Mouse (Mus musculus): Measurements from ENCODE around the gene Anks1.
A peak's percentile ranks its signal among the peaks of the same experiment; 100 is the strongest.
"Not testable (repeated sequence)": the region's sequence is repeated elsewhere in the genome, so short reads cannot be mapped to it uniquely, and the experiment has no call there.

The Anks1 gene

GRCm38 (mm10) chr17:27969896-27970295, 60.8 kb downstream of the Anks1 start:
- no peaks in the 10 kb centered on the region for H3K9me3 ChIP-seq (ENCODE audit: low read length)
- no peak for TF ChIP-seq POU5F1 (IDR thresholded peaks at IDR 0.05; ENCODE audit: borderline replicate concordance, low read length)
- no peak for TF ChIP-seq NANOG (IDR thresholded peaks at IDR 0.05; ENCODE audit: borderline replicate concordance, low read length)
- H3K27me3 ChIP-seq (ENCODE audit: insufficient read depth, low read length) = no peaks in the 10 kb centered on the region
- peaks cover 4% of the 10 kb centered on the region for H3K36me3 ChIP-seq (ENCODE audit: insufficient read depth, low read length)
- H3K4me1 ChIP-seq (replicated peaks; ENCODE audit: low read depth, low read length) = peaks cover 77% of the 10 kb centered on the region
- H3K4me3 ChIP-seq (replicated peaks; ENCODE audit: low read length) = no peak overlapping the region

- Histone ChIP-seq H3K9me3 (ENCODE audit: low read length) (no peaks in the 10 kb centered on the region), H3K27me3 (ENCODE audit: insufficient read depth, low read length) (no peaks in the 10 kb centered on the region), H3K36me3 (ENCODE audit: insufficient read depth, low read length) (peaks cover 8% of the 10 kb centered on the region), H3K4me1 (replicated peaks; ENCODE audit: low read depth, low read length) (peaks cover 77% of the 10 kb centered on the region), H3K4me3 (replicated peaks; ENCODE audit: low read length) (no peak overlapping the region)
- TF ChIP-seq CTCF (conservative IDR thresholded peaks at IDR 0.05; ENCODE audit: low read length) (no peak), NANOG (IDR thresholded peaks at IDR 0.05; ENCODE audit: borderline replicate concordance, low read length) (no peak)
These were observed 61.2 kb downstream of the Anks1 start for GRCm38 (mm10) chr17:27970305-27970704.

GRCm38 (mm10) chr17:27971496-27971895, 62.4 kb downstream of the Anks1 start:
- H3K9me3 ChIP-seq (ENCODE audit: low read length) = no peaks in the 10 kb centered on the region
- H3K4me1 ChIP-seq (replicated peaks; ENCODE audit: low read depth, low read length) = peaks cover 78% of the 10 kb centered on the region
- H3K4me3 ChIP-seq (replicated peaks; ENCODE audit: low read length) = no peak overlapping the region
- peaks cover 17% of the 10 kb centered on the region for H3K36me3 ChIP-seq (ENCODE audit: insufficient read depth, low read length)
- no peaks in the 10 kb centered on the region for H3K27me3 ChIP-seq (ENCODE audit: insufficient read depth, low read length)
- TF ChIP-seq NANOG (IDR thresholded peaks at IDR 0.05; ENCODE audit: borderline replicate concordance, low read length) = no peak
- TF ChIP-seq CTCF (conservative IDR thresholded peaks at IDR 0.05; ENCODE audit: low read length) = no peak
- TF ChIP-seq POU5F1 (IDR thresholded peaks at IDR 0.05; ENCODE audit: borderline replicate concordance, low read length) = no peak

DNA sequence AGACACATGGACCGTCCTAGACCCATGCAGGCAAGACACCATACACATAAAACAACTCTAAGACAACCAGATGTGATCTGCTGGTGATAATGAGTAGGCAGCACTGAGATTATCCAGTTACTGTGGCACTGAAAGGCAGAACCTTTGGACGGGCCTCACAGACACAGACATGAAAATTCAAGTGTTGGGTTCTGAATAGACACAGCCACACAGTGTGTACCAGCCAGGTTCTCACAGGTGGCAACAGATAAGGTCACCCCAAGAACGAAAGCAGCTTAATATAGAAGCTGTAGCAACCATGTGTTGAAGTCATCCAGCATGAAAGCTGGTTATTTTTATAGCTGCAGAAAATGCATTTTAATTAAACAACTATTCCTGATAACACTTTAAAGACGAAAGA, 64.2 kb downstream of the Anks1 start:
- Histone ChIP-seq H3K4me1 (replicated peaks; ENCODE audit: low read depth, low read length) (peaks cover 82% of the 10 kb centered on the region), H3K4me3 (replicated peaks; ENCODE audit: low read length) (no peak overlapping the region), H3K27me3 (ENCODE audit: insufficient read depth, low read length) (no peaks in the 10 kb centered on the region), H3K9me3 (ENCODE audit: low read length) (no peaks in the 10 kb centered on the region), H3K36me3 (ENCODE audit: insufficient read depth, low read length) (peaks cover 36% of the 10 kb centered on the region)
- no peak for TF ChIP-seq NANOG (IDR thresholded peaks at IDR 0.05; ENCODE audit: borderline replicate concordance, low read length)

- Histone ChIP-seq H3K4me1 (replicated peaks; ENCODE audit: low read depth, low read length) (peaks cover 66% of the 10 kb centered on the region), H3K9me3 (ENCODE audit: low read length) (no peaks in the 10 kb centered on the region), H3K27me3 (ENCODE audit: insufficient read depth, low read length) (no peaks in the 10 kb centered on the region), H3K4me3 (replicated peaks; ENCODE audit: low read length) (0 out of 2 replicates have a peak overlapping the region, but pooled peaks have one; percentile 26), H3K36me3 (ENCODE audit: insufficient read depth, low read length) (peaks cover 48% of the 10 kb centered on the region)
- TF ChIP-seq POU5F1 (IDR thresholded peaks at IDR 0.05; ENCODE audit: borderline replicate concordance, low read length) = no peak
These were observed 67.2 kb downstream of the Anks1 start for GRCm38 (mm10) chr17:27976266-27976665.

- Histone ChIP-seq H3K27me3 (ENCODE audit: insufficient read depth, low read length) (no peaks in the 10 kb centered on the region), H3K4me3 (replicated peaks; ENCODE audit: low read length) (no peak overlapping the region), H3K36me3 (ENCODE audit: insufficient read depth, low read length) (peaks cover 47% of the 10 kb centered on the region), H3K9me3 (ENCODE audit: low read length) (no peaks in the 10 kb centered on the region), H3K4me1 (replicated peaks; ENCODE audit: low read depth, low read length) (peaks cover 57% of the 10 kb centered on the region)
- no peak for TF ChIP-seq CTCF (conservative IDR thresholded peaks at IDR 0.05; ENCODE audit: low read length)
- no peak for TF ChIP-seq NANOG (IDR thresholded peaks at IDR 0.05; ENCODE audit: borderline replicate concordance, low read length)
- TF ChIP-seq POU5F1 (IDR thresholded peaks at IDR 0.05; ENCODE audit: borderline replicate concordance, low read length) = no peak
These were observed 68.0 kb downstream of the Anks1 start for GRCm38 (mm10) chr17:27977008-27977636.

DNA sequence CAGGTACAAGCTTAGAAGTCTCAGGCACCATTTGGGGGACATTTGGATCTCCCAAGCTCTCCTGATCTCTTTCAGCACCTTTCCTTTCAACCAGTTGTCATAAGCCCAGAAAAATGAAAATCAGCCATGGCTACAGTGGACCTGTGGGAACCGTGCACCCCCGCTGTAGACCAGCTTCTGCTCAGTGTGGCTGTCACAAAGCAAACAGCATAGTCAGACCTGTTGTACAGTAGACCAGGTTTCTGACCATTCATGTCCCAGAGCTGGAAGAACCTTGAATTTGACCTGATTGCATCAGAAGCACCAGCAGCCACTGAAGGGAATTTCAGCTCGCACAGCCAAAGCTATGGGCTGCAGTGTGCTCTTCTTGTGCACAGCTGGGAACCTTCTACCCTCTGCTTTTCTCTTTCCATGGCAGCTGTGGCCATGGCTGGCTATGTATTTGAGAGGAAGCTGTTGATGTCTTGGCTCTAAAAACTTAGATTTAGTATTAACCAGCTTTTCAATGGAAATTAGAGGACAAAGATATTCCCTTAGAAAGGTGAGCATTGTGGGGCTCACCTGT, 71.4 kb downstream of the Anks1 start:
- TF ChIP-seq CTCF (conservative IDR thresholded peaks at IDR 0.05; ENCODE audit: low read length) (no peak), NANOG (IDR thresholded peaks at IDR 0.05; ENCODE audit: borderline replicate concordance, low read length) (no peak)
- no peaks in the 10 kb centered on the region for H3K27me3 ChIP-seq (ENCODE audit: insufficient read depth, low read length)

DNA sequence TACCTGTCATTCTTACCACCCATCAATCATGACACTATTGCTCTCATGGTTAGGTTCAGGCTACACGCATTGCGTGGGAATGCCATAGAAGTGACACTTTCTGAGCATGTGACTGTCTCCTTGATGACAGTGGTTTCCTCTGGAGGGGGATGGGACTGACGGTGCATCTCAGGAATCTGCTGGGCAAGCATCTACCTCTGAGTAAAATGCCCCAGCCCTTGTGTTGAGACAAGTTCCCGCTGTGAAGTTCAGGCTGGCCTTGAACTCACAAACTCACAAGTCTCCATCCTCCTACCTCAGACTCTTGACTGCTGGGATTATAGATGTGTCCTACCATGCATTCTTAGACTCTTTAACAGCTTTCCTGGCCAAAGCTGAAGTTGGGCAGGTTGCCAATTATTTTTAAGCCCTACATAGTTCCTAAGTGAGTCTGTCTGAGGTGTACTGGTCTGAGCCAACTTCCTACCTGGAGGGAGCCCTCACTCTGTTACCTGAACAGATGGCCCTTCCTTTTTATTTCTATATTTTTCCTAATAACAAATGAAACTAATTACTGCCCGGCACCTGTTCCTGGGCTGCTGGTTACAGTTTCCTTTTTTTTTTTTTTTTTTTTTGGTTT, 72.5 kb downstream of the Anks1 start:
- H3K4me3 ChIP-seq (replicated peaks; ENCODE audit: low read length) = no peak overlapping the region
- peaks cover 48% of the 10 kb centered on the region for H3K36me3 ChIP-seq (ENCODE audit: insufficient read depth, low read length)
- H3K9me3 ChIP-seq (ENCODE audit: low read length) = no peaks in the 10 kb centered on the region
- H3K27me3 ChIP-seq (ENCODE audit: insufficient read depth, low read length) = no peaks in the 10 kb centered on the region
- TF ChIP-seq CTCF (conservative IDR thresholded peaks at IDR 0.05; ENCODE audit: low read length) (no peak), NANOG (IDR thresholded peaks at IDR 0.05; ENCODE audit: borderline replicate concordance, low read length) (no peak), POU5F1 (IDR thresholded peaks at IDR 0.05; ENCODE audit: borderline replicate concordance, low read length) (no peak)
- peaks cover 51% of the 10 kb centered on the region for H3K4me1 ChIP-seq (replicated peaks; ENCODE audit: low read depth, low read length)

More for the DNA sequence above, 71.4 kb downstream of the Anks1 start:
- Histone ChIP-seq H3K4me3 (replicated peaks; ENCODE audit: low read length) (no peak overlapping the region), H3K36me3 (ENCODE audit: insufficient read depth, low read length) (peaks cover 49% of the 10 kb centered on the region), H3K4me1 (replicated peaks; ENCODE audit: low read depth, low read length) (peaks cover 51% of the 10 kb centered on the region), H3K9me3 (ENCODE audit: low read length) (no peaks in the 10 kb centered on the region)

DNA sequence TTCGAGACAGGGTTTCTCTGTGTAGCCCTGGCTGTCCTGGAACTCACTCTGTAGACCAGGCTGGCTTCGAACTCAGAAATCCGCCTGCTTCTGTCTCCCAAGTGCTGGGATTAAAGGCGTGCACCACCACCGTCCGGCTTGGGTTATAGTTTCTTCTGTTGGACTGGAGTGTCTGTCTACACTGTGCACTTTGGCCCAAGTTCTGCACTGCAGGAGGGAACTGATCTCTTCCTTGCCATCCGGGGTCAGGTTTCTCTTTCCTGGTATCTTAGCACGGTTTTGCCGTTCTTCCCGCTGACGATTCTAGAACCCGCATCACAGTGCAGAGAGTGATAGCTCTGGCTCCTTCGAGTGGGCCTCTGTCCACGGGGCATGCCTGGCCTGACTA, 73.0 kb downstream of the Anks1 start:
- not testable (repeated sequence) for H3K9me3 ChIP-seq (ENCODE audit: low read length); H3K27me3 ChIP-seq (ENCODE audit: insufficient read depth, low read length); H3K4me3 ChIP-seq (replicated peaks; ENCODE audit: low read length)
- Histone ChIP-seq H3K4me1 (replicated peaks; ENCODE audit: low read depth, low read length) (peaks cover 49% of the 10 kb centered on the region), H3K36me3 (ENCODE audit: insufficient read depth, low read length) (peaks cover 48% of the 10 kb centered on the region)

Measured in E14TG2a.4 (cell line).